Comparison of ENCODE assay signal across 8 mouse cellular contexts in the genomic region with DNA sequence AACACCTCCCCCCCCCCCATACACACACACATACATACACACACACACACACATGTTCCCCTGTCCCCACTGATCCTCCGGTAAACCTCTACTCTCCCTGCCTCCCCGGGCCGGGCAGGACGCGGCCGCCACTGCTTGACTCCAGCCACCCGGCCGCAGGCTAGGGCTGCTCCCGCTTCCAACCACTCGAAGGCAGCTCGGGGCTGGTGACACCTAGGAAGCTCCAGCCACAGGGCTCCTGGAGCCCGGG. TPM values are rescaled to one million over a fixed set of nuclear protein-coding genes. Genes with fewer than 3 reads are reported as not detected.
DNase-seq lines count a peak whose midpoint lies in the region; ATAC-seq lines count a peak whose summit lies in the region.

No protein-coding gene starts in this region.

- peak overlapping the region; percentile 87 for H3K4me3 ChIP-seq in embryonic facial prominence, embryonic 12.5 days
- peak overlapping the region; percentile 85 for H3K4me3 ChIP-seq in hindbrain, embryonic 16.5 days (ENCODE audit: low read length)
- H3K4me3 ChIP-seq in midbrain, embryonic 12.5 days: peak overlapping the region; percentile 89

- WGBS in embryonic facial prominence, embryonic 12.5 days: under 1% methylated on average over 12 of the region's 12 CpGs
- under 1% methylated on average over 12 of the region's 12 CpGs for WGBS in hindbrain, embryonic 16.5 days
- under 1% methylated on average over 11 of the region's 12 CpGs for WGBS in midbrain, embryonic 12.5 days

- H3K4me1 ChIP-seq in embryonic facial prominence, embryonic 12.5 days: peaks cover 34% of the 10 kb centered on the region
- peaks cover 31% of the 10 kb centered on the region for H3K4me1 ChIP-seq in hindbrain, embryonic 16.5 days (ENCODE audit: control insufficient read depth, insufficient read depth, low read depth, low read length)
- H3K4me1 ChIP-seq in midbrain, embryonic 12.5 days: peaks cover 43% of the 10 kb centered on the region

- peak; percentile 66 for DNase-seq in kidney, postnatal 10 days
- DNase-seq in kidney, postnatal 14 days: no peak
- DNase-seq in left cerebral cortex, postnatal 36 days (ENCODE audit: low spot score in 2 of 2): no peak
- no peak for DNase-seq in testis, postnatal 10 days (ENCODE audit: low spot score)
- no peak for DNase-seq in layer of hippocampus, adult 9-11 months

- peak; percentile 44 for ATAC-seq in embryonic facial prominence, embryonic 12.5 days (ENCODE audit: insufficient number of reproducible peaks, insufficient read depth, low FRiP score, low TSS enrichment)
- peak; percentile 25 for ATAC-seq in hindbrain, embryonic 16.5 days
- peak; percentile 36 for ATAC-seq in midbrain, embryonic 12.5 days (ENCODE audit: low FRiP score, low read depth)

- peak overlapping the region; percentile 97 for H3K9ac ChIP-seq in embryonic facial prominence, embryonic 12.5 days
- peak overlapping the region; percentile 94 for H3K9ac ChIP-seq in hindbrain, embryonic 16.5 days (ENCODE audit: low read depth, low read length)
- peak overlapping the region; percentile 99 for H3K9ac ChIP-seq in midbrain, embryonic 12.5 days (replicated peaks)

- H3K4me2 ChIP-seq in embryonic facial prominence, embryonic 12.5 days (replicated peaks): peak overlapping the region; percentile 84
- peak overlapping the region; percentile 97 for H3K4me2 ChIP-seq in hindbrain, embryonic 16.5 days (ENCODE audit: low read length)
- peak overlapping the region; percentile 76 for H3K4me2 ChIP-seq in midbrain, embryonic 12.5 days (replicated peaks)

- no peaks in the 10 kb centered on the region for H3K36me3 ChIP-seq in embryonic facial prominence, embryonic 12.5 days
- no peaks in the 10 kb centered on the region for H3K36me3 ChIP-seq in hindbrain, embryonic 16.5 days (ENCODE audit: control insufficient read depth, insufficient read depth, low read length)
- H3K36me3 ChIP-seq in midbrain, embryonic 12.5 days: no peaks in the 10 kb centered on the region

- no peaks in the 10 kb centered on the region for H3K9me3 ChIP-seq in embryonic facial prominence, embryonic 12.5 days
- H3K9me3 ChIP-seq in hindbrain, embryonic 16.5 days (ENCODE audit: control insufficient read depth, low read length): no peaks in the 10 kb centered on the region
- no peaks in the 10 kb centered on the region for H3K9me3 ChIP-seq in midbrain, embryonic 12.5 days

- no peaks in the 10 kb centered on the region for H3K27me3 ChIP-seq in embryonic facial prominence, embryonic 12.5 days
- H3K27me3 ChIP-seq in hindbrain, embryonic 16.5 days (replicated peaks; ENCODE audit: control insufficient read depth, insufficient read depth, low read length): no peaks in the 10 kb centered on the region
- H3K27me3 ChIP-seq in midbrain, embryonic 12.5 days: no peaks in the 10 kb centered on the region

- intact Hi-C loops in left cerebral cortex, postnatal 36 days (cut with DNase I): loop anchor here (1.0 kb wide), 1 partner anchor 230 kb away; no protein-coding TSS in a partner anchor

- H3K27ac ChIP-seq in embryonic facial prominence, embryonic 12.5 days: peak overlapping the region; percentile 99
- H3K27ac ChIP-seq in hindbrain, embryonic 16.5 days (ENCODE audit: low read depth, low read length): peak overlapping the region; percentile 100
- H3K27ac ChIP-seq in midbrain, embryonic 12.5 days (replicated peaks): peak overlapping the region; percentile 100

RNA-seq across cellular contexts. Expression of gene Pknox2, which starts 0.9 kb away (rescaled TPM):
- polyA plus RNA-seq in embryonic facial prominence, embryonic 12.5 days (2016; fragmentation: Nextera tagmentation; extraction: Ambion mirVana): 18.8 and 20.8 TPM in 2 replicates
- polyA plus RNA-seq in hindbrain, embryonic 16.5 days (2015; fragmentation: Nextera tagmentation; extraction: Ambion mirVana): 32.2 and 38.8 TPM in 2 replicates
- 32.3 and 33.7 TPM in 2 replicates for polyA plus RNA-seq in midbrain, embryonic 12.5 days (2016; fragmentation: Nextera tagmentation; extraction: Ambion mirVana)
- 10 to 100 TPM; 68.3 to 92.3 TPM for total RNA-seq in left cerebral cortex, postnatal 36 days (2021)
